Mouse (Mus musculus): ENCODE measurements around the gene Usp24. TPM values are rescaled to one million over a fixed set of nuclear protein-coding genes. Genes with fewer than 3 reads are reported as not detected.
A peak's percentile ranks its signal among the peaks of the same experiment; 100 is the strongest.

The Usp24 gene
- polyA plus RNA-seq, 1 experiment from 2014 or later: 8.8 TPM

GRCm38 (mm10) chr4:106462016-106462415 lies 146.0 kb downstream of the Usp24 start:
- H3K27ac ChIP-seq (ENCODE audit: low read length): no peak overlapping the region
- ATAC-seq: no peak
- H3K9ac ChIP-seq (replicated peaks; ENCODE audit: low read depth, low read length): no peak overlapping the region
- no peak overlapping the region for H3K4me3 ChIP-seq (replicated peaks; ENCODE audit: low read length)
- H3K4me1 ChIP-seq (replicated peaks; ENCODE audit: control insufficient read depth, insufficient read depth, low read length): peaks cover 10% of the 10 kb centered on the region
- peaks cover 14% of the 10 kb centered on the region for H3K27me3 ChIP-seq (replicated peaks; ENCODE audit: control insufficient read depth, insufficient read depth, low read length)
- WGBS: 78% methylated on average over 9 of the region's 9 CpGs
- H3K36me3 ChIP-seq (ENCODE audit: control insufficient read depth, insufficient read depth): no peaks in the 10 kb centered on the region
- no peaks in the 10 kb centered on the region for H3K9me3 ChIP-seq (ENCODE audit: control insufficient read depth, low read length)
- no peak overlapping the region for H3K4me2 ChIP-seq (ENCODE audit: low read length)

- WGBS: 82% methylated on average over 5 of the region's 5 CpGs
- peaks cover 10% of the 10 kb centered on the region for H3K4me1 ChIP-seq (replicated peaks; ENCODE audit: control insufficient read depth, insufficient read depth, low read length)
- H3K4me2 ChIP-seq (ENCODE audit: low read length): no peak overlapping the region
- no peaks in the 10 kb centered on the region for H3K9me3 ChIP-seq (ENCODE audit: control insufficient read depth, low read length)
- no peak overlapping the region for H3K9ac ChIP-seq (replicated peaks; ENCODE audit: low read depth, low read length)
- no peak for ATAC-seq
- H3K27ac ChIP-seq (ENCODE audit: low read length): no peak overlapping the region
- H3K4me3 ChIP-seq (replicated peaks; ENCODE audit: low read length): no peak overlapping the region
- H3K27me3 ChIP-seq (replicated peaks; ENCODE audit: control insufficient read depth, insufficient read depth, low read length): peaks cover 14% of the 10 kb centered on the region
- H3K36me3 ChIP-seq (ENCODE audit: control insufficient read depth, insufficient read depth): no peaks in the 10 kb centered on the region
Measured at GRCm38 (mm10) chr4:106462524-106462923, 146.5 kb downstream of the Usp24 start.

GRCm38 (mm10) chr4:106463174-106463801 lies 147.3 kb downstream of the Usp24 start:
- ATAC-seq: peak; percentile 31; the same call in 1 of the 2 replicates
- WGBS: 22% methylated on average over 21 of the region's 21 CpGs
- Histone ChIP-seq H3K36me3 (ENCODE audit: control insufficient read depth, insufficient read depth) (no peaks in the 10 kb centered on the region), H3K27me3 (replicated peaks; ENCODE audit: control insufficient read depth, insufficient read depth, low read length) (peaks cover 14% of the 10 kb centered on the region), H3K4me3 (replicated peaks; ENCODE audit: low read length) (peak overlapping the region; percentile 45), H3K4me2 (ENCODE audit: low read length) (peak overlapping the region; percentile 77), H3K9me3 (ENCODE audit: control insufficient read depth, low read length) (no peaks in the 10 kb centered on the region), H3K27ac (ENCODE audit: low read length) (no peak overlapping the region), H3K4me1 (replicated peaks; ENCODE audit: control insufficient read depth, insufficient read depth, low read length) (peaks cover 10% of the 10 kb centered on the region), H3K9ac (replicated peaks; ENCODE audit: low read depth, low read length) (peak overlapping the region; percentile 44)

- Histone ChIP-seq H3K4me3 (replicated peaks; ENCODE audit: low read length) (no peak overlapping the region), H3K4me1 (replicated peaks; ENCODE audit: control insufficient read depth, insufficient read depth, low read length) (peaks cover 10% of the 10 kb centered on the region), H3K36me3 (ENCODE audit: control insufficient read depth, insufficient read depth) (no peaks in the 10 kb centered on the region), H3K9ac (replicated peaks; ENCODE audit: low read depth, low read length) (no peak overlapping the region), H3K27ac (ENCODE audit: low read length) (no peak overlapping the region), H3K27me3 (replicated peaks; ENCODE audit: control insufficient read depth, insufficient read depth, low read length) (peaks cover 14% of the 10 kb centered on the region), H3K4me2 (ENCODE audit: low read length) (no peak overlapping the region), H3K9me3 (ENCODE audit: control insufficient read depth, low read length) (no peaks in the 10 kb centered on the region)
- no peak for ATAC-seq
- 82% methylated on average over 13 of the region's 13 CpGs for WGBS
Measured at GRCm38 (mm10) chr4:106467420-106468110, 151.6 kb downstream of the Usp24 start.

GRCm38 (mm10) chr4:106470921-106471320 lies 154.9 kb downstream of the Usp24 start:
- H3K4me2 ChIP-seq (ENCODE audit: low read length): no peak overlapping the region
- no peaks in the 10 kb centered on the region for H3K27me3 ChIP-seq (replicated peaks; ENCODE audit: control insufficient read depth, insufficient read depth, low read length)
- H3K36me3 ChIP-seq (ENCODE audit: control insufficient read depth, insufficient read depth): no peaks in the 10 kb centered on the region
- no peak for ATAC-seq
- no peak overlapping the region for H3K4me3 ChIP-seq (replicated peaks; ENCODE audit: low read length)
- H3K27ac ChIP-seq (ENCODE audit: low read length): no peak overlapping the region
- no peaks in the 10 kb centered on the region for H3K9me3 ChIP-seq (ENCODE audit: control insufficient read depth, low read length)
- no peak overlapping the region for H3K9ac ChIP-seq (replicated peaks; ENCODE audit: low read depth, low read length)
- WGBS: 83% methylated on average over 5 of the region's 5 CpGs
- peaks cover 3% of the 10 kb centered on the region; the same call in 1 of the 2 replicates for H3K4me1 ChIP-seq (replicated peaks; ENCODE audit: control insufficient read depth, insufficient read depth, low read length)

- no peak overlapping the region for H3K27ac ChIP-seq (ENCODE audit: low read length)
- no peak overlapping the region for H3K4me3 ChIP-seq (replicated peaks; ENCODE audit: low read length)
- H3K9ac ChIP-seq (replicated peaks; ENCODE audit: low read depth, low read length): no peak overlapping the region
- peak; percentile 60 for ATAC-seq
- no peak overlapping the region for H3K4me2 ChIP-seq (ENCODE audit: low read length)
- H3K4me1 ChIP-seq (replicated peaks; ENCODE audit: control insufficient read depth, insufficient read depth, low read length): peaks cover 3% of the 10 kb centered on the region; the same call in 1 of the 2 replicates
- WGBS: 10% methylated on average over 3 of the region's 3 CpGs
- H3K9me3 ChIP-seq (ENCODE audit: control insufficient read depth, low read length): no peaks in the 10 kb centered on the region
- H3K27me3 ChIP-seq (replicated peaks; ENCODE audit: control insufficient read depth, insufficient read depth, low read length): no peaks in the 10 kb centered on the region
- no peaks in the 10 kb centered on the region for H3K36me3 ChIP-seq (ENCODE audit: control insufficient read depth, insufficient read depth)
Measured at GRCm38 (mm10) chr4:106472335-106472734, 156.3 kb downstream of the Usp24 start.

GRCm38 (mm10) chr4:106474241-106474640 lies 158.2 kb downstream of the Usp24 start:
- ATAC-seq: peak; percentile 75
- Histone ChIP-seq H3K27me3 (replicated peaks; ENCODE audit: control insufficient read depth, insufficient read depth, low read length) (no peaks in the 10 kb centered on the region), H3K4me2 (ENCODE audit: low read length) (no peak overlapping the region), H3K4me1 (replicated peaks; ENCODE audit: control insufficient read depth, insufficient read depth, low read length) (peaks cover 3% of the 10 kb centered on the region; the same call in 1 of the 2 replicates), H3K9ac (replicated peaks; ENCODE audit: low read depth, low read length) (no peak overlapping the region), H3K9me3 (ENCODE audit: control insufficient read depth, low read length) (no peaks in the 10 kb centered on the region), H3K4me3 (replicated peaks; ENCODE audit: low read length) (no peak overlapping the region), H3K36me3 (ENCODE audit: control insufficient read depth, insufficient read depth) (no peaks in the 10 kb centered on the region), H3K27ac (ENCODE audit: low read length) (no peak overlapping the region)
- 5% methylated on average over 6 of the region's 6 CpGs for WGBS

GRCm38 (mm10) chr4:106480545-106480944 lies 164.5 kb downstream of the Usp24 start:
- Histone ChIP-seq H3K4me1 (replicated peaks; ENCODE audit: control insufficient read depth, insufficient read depth, low read length) (no peaks in the 10 kb centered on the region), H3K9me3 (ENCODE audit: control insufficient read depth, low read length) (no peaks in the 10 kb centered on the region), H3K4me2 (ENCODE audit: low read length) (no peak overlapping the region), H3K27me3 (replicated peaks; ENCODE audit: control insufficient read depth, insufficient read depth, low read length) (no peaks in the 10 kb centered on the region), H3K4me3 (replicated peaks; ENCODE audit: low read length) (no peak overlapping the region), H3K9ac (replicated peaks; ENCODE audit: low read depth, low read length) (no peak overlapping the region), H3K36me3 (ENCODE audit: control insufficient read depth, insufficient read depth) (no peaks in the 10 kb centered on the region), H3K27ac (ENCODE audit: low read length) (no peak overlapping the region)
- no peak for ATAC-seq
- WGBS: 68% methylated on average over 3 of the region's 3 CpGs

- Histone ChIP-seq H3K4me2 (ENCODE audit: low read length) (no peak overlapping the region), H3K4me3 (replicated peaks; ENCODE audit: low read length) (no peak overlapping the region), H3K27me3 (replicated peaks; ENCODE audit: control insufficient read depth, insufficient read depth, low read length) (no peaks in the 10 kb centered on the region), H3K4me1 (replicated peaks; ENCODE audit: control insufficient read depth, insufficient read depth, low read length) (no peaks in the 10 kb centered on the region), H3K9ac (replicated peaks; ENCODE audit: low read depth, low read length) (no peak overlapping the region), H3K36me3 (ENCODE audit: control insufficient read depth, insufficient read depth) (no peaks in the 10 kb centered on the region), H3K27ac (ENCODE audit: low read length) (no peak overlapping the region), H3K9me3 (ENCODE audit: control insufficient read depth, low read length) (no peaks in the 10 kb centered on the region)
- ATAC-seq: no peak
- WGBS: 28% methylated on average over 7 of the region's 7 CpGs
Measured at GRCm38 (mm10) chr4:106483215-106483727, 167.3 kb downstream of the Usp24 start.
